Mouse (Mus musculus) right cerebral cortex, postnatal 10 days (tissue): Measurements from ENCODE around the gene Zfpm1.
A peak's percentile ranks its signal among the peaks of the same experiment; 100 is the strongest.
"Not testable (repeated sequence)": the region's sequence is repeated elsewhere in the genome, so short reads cannot be mapped to it uniquely, and the experiment has no call there.

ENCODE experiments used
- DNase-seq, 2 experiments: peaks; one replicate each; pipeline ENCODE4 v3.0.0; 2021; ENCODE audit warnings: low spot score in 2 of 2

Zfpm1 gene

GRCm38 (mm10) chr8:122323951-122324402, 42.0 kb downstream of the Zfpm1 start:
- not testable (repeated sequence) for DNase-seq

DNA sequence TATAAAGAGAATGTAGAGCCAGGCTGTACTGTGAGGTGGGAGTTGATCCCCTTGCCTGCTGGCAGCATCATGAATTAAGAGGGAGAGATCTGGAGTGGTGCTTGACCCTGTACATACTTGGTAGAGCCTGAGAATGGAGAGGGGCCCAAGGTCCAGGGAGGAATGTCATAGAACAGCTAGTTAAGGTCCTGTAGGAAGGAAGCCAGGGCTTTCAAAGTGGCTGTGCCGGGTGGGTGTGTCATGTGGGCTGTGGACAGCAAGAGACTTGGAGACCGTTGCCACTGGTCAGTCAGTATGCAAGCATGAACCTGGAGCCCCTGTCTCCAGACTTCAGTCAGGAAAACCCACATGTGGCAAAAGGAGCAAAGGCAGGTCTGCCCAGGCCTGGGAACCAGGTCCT, 43.3 kb downstream of the Zfpm1 start:
- DNase-seq, result no peak

DNA sequence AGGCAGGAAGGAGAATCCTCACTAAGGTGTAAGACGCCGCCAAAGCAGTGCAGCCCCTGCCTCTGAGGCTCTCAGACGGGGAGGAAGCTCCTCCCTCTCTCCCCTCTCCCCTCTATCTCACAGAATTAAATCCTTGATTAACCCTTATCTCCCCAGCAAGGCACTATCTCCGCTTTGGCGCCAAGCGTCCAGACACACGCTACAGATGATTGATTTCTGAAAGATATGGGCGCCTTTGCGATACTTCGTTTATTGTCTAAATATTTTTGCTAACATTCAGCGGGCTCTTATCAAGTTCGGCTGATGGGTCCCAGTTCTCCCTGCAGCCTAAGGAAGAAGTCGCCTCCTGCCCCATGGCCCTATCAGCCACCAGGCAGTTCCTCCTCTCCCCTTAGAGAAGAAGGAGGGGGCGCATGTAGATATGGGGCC, 44.2 kb downstream of the Zfpm1 start:
- DNase-seq, result no peak

- no peak for DNase-seq
Observed at GRCm38 (mm10) chr8:122329072-122329471, 47.1 kb downstream of the Zfpm1 start.

DNA sequence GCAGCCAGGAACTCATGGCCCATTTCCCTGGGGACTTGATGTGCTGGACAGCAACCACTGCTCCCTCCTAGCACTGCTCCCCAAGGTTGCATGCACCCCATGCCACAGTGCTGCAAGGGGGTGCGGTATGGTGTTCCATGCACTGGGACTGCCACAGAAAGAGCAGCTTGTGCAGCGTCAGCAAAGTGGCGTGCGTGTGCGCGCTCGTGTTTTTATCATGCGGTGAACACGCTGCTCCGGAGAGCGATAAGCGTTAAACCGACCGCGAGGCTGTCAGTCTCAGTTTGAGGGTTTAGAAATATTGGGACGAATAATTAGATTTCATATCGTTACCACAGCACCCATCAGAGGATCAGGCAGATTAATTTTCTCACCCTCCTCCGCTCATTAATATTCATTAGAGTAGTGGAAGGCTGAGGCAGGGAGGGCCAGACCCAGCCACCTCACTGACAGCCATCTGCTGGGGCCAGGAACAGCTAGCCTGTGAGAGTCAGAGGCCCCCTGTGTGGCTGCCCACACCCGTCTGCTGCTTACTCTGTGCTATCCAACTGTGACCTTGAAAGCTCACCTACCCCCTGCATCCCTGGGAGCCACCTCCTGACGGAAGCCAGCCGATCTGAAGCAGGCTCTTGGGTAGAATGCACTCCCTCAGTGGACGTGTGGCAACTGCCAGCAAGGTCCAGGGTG, 47.8 kb downstream of the Zfpm1 start:
- no peak for DNase-seq

DNA sequence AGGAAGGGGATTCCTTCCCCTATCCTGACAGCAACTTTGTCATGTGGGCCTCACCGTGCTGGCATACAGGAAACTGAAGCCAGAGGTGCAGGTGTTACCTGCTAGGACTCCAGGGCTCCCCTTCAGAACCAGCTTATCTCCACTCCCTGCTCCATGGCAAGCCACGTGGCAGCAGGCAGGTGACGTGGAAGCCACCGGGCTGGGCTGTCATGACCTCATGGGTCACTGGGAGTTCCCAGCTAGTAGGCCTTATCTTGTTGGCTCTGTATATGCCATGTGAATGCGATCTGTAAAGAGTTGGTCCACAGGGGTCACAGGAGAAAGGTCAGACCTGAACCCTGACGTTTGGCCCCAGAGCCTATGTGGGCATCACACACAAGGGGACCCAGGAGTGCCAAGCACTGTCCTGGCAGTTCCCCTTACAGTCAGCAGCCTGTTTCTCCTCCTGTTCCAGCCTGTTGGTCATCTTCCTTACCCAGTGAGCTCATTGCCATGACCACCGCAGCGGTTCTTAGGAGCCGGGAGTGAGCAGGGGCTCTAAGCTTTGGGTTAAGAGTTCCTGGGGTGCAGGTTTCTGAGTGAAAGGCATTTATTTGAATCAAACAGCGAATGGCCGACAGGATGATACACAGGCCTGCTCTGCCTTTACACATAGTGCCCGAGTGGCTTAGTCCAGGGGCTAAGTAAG, 48.6 kb downstream of the Zfpm1 start:
- no peak for DNase-seq

- DNase-seq, result peak; percentile 63 to 68
Observed at GRCm38 (mm10) chr8:122331134-122331523, 49.2 kb downstream of the Zfpm1 start.

DNA sequence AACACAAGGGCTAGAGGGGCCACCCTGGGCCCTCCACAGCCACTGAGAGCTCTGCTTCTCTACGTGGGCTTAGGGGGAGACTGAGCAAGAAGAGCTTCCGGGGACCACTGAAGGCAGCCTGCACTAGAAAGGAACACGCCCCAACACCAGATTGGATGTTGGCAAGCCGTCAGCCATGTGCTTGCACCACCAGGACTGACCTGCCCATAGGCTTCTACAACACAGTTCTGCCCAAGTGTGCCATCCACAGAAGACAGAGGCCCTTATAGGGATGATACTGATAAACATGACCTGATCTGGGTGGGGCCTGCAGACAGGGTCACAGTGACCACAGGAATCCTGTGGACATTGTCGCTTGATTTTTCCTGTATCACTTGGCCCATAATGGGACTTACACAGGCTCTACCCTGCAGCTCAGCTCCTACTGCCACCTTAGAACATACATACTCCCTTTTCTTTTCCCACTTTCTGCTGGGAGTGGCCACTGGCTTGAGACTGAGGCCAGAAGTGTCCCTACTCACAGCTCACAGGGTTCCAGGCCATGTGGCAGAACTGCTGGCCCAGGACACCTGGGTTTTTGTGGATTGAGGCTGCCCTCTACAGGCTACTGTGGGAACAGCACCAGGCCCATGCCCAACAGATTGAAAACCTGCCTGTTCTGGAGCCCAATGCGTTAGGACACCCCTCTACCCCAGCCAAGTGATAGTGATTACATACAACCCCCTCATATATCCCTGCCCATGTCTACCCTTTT, 51.0 kb downstream of the Zfpm1 start:
- peak; percentile 75 to 85 for DNase-seq

GRCm38 (mm10) chr8:122333531-122333930, 51.6 kb downstream of the Zfpm1 start:
- no peak for DNase-seq

DNA sequence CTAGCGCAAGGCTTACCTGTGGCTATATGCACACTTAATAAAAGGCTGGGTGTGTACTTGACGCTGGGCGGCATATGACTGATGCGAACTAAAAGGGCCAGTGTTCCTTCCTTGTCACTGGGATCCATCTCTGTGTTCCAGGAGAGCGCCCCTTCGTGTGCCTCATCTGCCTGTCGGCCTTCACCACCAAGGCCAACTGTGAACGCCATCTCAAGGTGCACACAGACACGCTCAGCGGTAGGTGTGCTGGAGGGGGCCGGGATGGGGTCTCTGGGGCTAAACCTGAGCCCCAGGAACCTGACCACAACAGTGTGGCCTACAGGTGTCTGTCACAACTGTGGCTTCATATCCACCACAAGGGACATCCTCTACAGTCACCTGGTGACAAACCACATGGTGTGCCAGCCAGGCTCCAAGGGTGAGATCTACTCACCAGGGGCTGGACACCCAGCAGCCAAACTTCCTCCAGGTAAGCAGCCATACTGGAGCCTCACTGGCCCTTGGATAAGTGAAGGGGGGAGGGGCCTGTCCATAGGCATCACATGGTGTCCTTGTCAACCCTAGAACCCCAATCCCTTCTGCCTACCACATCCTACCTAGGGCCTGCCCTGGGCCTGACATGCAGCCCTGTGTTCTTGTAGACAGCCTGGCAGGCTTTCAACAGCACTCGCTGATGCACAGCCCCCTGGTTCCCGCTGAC, 53.0 kb downstream of the Zfpm1 start:
- no peak for DNase-seq

GRCm38 (mm10) chr8:122335638-122336250, 53.8 kb downstream of the Zfpm1 start:
- no peak for DNase-seq

DNA sequence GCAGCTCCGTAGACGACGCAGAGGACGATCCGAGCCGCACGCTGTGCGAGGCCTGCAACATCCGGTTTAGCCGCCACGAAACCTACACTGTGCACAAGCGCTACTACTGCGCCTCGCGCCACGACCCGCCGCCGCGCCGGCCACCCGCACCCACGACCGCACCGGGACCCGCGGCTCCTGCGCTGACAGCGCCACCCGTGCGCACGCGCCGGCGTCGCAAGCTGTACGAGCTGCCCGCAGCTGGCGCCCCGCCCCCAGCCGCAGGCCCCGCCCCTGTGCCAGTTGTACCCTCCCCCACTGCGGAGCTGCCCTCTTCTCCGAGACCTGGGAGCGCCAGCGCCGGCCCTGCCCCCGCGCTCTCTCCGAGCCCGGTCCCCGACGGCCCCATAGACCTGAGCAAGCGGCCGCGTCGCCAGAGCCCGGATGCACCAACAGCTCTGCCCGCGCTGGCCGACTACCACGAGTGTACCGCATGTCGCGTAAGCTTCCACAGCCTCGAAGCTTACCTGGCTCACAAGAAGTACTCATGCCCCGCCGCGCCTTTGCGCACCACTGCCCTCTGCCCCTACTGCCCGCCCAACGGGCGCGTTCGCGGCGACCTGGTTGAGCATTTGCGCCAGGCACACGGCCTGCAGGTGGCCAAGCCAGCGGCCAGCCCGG, 54.4 kb downstream of the Zfpm1 start:
- peak; percentile 63 to 70 for DNase-seq

DNA sequence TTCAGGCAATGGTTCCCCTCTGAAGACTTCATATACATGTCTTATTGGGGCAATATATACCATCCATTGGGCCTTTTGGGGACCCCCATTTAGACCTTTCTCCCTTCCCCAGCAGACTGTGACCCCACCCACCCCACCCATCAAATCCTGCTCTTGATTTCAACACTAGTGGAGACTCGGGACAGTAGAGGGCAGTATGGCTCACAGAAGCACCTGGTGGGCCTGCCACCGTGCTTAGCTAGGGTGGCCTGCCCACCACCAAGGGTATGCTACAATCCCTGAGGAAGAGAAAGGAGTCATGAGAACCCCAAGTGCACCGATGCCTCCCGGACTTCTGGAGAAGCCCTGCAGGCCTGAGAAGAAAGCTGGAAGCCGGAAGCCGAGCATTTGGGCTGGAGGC, 56.9 kb downstream of the Zfpm1 start:
- no peak for DNase-seq

- no peak for DNase-seq
Observed at GRCm38 (mm10) chr8:122340761-122341160, 58.8 kb downstream of the Zfpm1 start.

DNA sequence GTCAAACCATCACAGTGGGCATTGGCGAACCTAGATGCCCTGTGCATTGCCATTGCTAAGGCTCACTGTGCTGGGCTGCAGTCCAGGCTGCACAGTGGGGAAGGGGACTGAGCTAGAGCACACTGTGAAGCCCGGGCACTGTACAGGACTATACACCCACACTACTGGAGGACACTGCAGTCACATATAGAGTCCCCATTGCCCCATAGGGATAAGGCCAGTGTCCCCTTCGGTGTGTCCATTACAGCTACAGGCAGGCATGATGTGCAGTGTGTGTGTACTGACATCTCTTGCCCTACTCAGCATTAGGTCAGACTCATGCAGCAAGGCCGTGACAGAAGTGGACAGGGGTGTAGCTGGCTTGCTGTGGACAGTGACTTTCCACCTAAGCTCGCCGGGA, 59.8 kb downstream of the Zfpm1 start:
- no peak for DNase-seq

GRCm38 (mm10) chr8:122342362-122342761, 60.4 kb downstream of the Zfpm1 start:
- no peak for DNase-seq

DNA sequence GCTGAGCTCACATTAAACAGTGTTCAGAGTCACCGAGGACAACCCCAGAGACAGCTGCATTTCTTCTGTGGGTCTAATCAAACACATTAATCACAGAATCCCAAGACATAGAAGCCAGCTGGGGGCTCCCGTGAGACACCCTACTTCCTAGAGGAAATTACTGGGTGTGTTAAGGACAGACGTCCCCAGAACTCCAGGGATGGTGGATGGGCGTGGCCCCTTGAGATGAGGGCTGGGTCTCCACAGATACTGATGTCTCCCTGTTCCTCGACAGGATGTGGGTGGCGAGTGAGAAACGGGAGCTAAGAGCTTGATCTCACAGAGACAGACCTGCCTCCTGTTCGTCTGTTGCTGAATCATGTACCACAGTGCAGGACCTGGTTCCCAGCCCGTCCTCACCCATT, 60.9 kb downstream of the Zfpm1 start:
- peak; percentile 68 to 73 for DNase-seq

DNA sequence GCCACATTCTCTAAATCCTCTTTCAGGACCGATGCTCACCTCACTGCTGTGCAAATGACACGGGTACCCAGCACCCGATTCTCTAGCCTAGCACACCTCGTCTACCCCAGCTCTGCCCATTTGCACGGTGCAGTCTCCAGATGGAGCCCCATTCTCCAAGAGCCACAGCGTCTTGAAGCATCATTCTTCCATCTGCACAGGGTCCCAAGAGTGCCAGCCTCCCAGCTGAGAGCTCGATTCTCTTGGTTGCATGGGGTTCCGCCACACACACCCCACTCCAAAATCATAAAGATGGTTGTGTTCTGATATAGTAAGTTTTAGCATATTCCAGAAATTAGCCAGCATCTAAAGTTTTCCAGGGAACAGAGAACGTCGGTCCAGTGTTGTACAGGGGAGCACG, 61.4 kb downstream of the Zfpm1 start:
- DNase-seq, result no peak

- no peak for DNase-seq
Observed at GRCm38 (mm10) chr8:122343758-122344157, 61.8 kb downstream of the Zfpm1 start.

GRCm38 (mm10) chr8:122344219-122344618, 62.3 kb downstream of the Zfpm1 start:
- no peak for DNase-seq
